Mouse (Mus musculus) heart, postnatal 0 days (tissue): Measurements from ENCODE around the gene Chchd6.

Experiments used
- CTCF ChIP-seq: IDR thresholded peaks from 2 replicates; pipeline ENCODE4 v1.5.1; 2016; ENCODE audit warnings: antibody characterized with exemption, control low read depth, low read depth
- EP300 ChIP-seq: IDR thresholded peaks from 2 replicates; pipeline ENCODE4 v1.6.1; 2016; ENCODE audit warnings: antibody characterized with exemption, low read depth

DNA sequence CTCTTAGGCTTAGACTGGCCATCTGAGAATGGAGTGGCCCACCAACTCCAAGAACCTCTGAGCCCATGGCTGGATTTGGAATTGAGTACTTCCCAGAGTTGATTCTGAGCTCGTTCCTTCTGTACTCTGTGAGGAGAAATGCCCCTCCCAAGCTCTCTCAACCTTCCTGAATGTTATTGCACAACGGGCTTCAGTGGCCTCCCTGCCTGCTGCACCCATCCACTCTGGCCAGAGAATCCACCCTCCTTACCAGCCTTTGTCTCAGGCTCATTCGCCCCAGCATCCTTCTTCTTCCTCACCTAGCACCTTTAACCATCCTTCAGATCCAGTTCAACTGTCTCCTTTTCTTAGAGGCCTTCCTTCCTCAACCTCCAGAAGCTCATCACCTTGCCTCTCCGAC lies 32.1 kb downstream of the Chchd6 start:
- TF ChIP-seq CTCF = no peak
- no peak for TF ChIP-seq EP300
